Mouse (Mus musculus) erythroblast, embryonic 14.5 days (primary cell): ENCODE data around the gene Shank2. TPM values are rescaled to one million over a fixed set of nuclear protein-coding genes. Genes with fewer than 3 reads are reported as not detected.

Experiments
- H3K27me3 ChIP-seq: 2 replicates; pipeline ENCODE4 v1.6.1; 2012; ENCODE audit warnings: inconsistent platforms; ENCODE audit not compliant: control insufficient read depth
- H3K36me3 ChIP-seq: 2 replicates; pipeline ENCODE4 v1.6.1; 2012; ENCODE audit warnings: mild to moderate bottlenecking, inconsistent platforms; ENCODE audit not compliant: control insufficient read depth
- H3K4me1 ChIP-seq: 2 replicates; pipeline ENCODE4 v1.6.1; 2012; ENCODE audit warnings: inconsistent platforms; ENCODE audit not compliant: control insufficient read depth
- H3K4me3 ChIP-seq: replicated peaks from 2 replicates; pipeline ENCODE3; 2012; ENCODE audit warnings: moderate library complexity, mild to moderate bottlenecking, inconsistent platforms
- H3K9me3 ChIP-seq: 2 replicates; pipeline ENCODE4 v1.6.1; 2012; ENCODE audit warnings: low read length, inconsistent platforms, mixed read lengths; ENCODE audit not compliant: control insufficient read depth
- GATA1 ChIP-seq: IDR thresholded peaks from 2 replicates; pipeline ENCODE4 v1.6.1; 2012; ENCODE audit warnings: low read length, inconsistent platforms, mixed read lengths
- TAL1 ChIP-seq: IDR thresholded peaks from 3 replicates; pipeline ENCODE4 v1.6.1; 2012; ENCODE audit warnings: low read length, inconsistent platforms, mixed read lengths
- polyA plus RNA-seq: library from polyadenylated mRNA; stranded (reverse); fragments of >175 nt; gene quantifications from 2 replicates; pipeline ENCODE4 v1.2.3, GENCODE M21; 2012

The Shank2 gene
- polyA plus RNA-seq, 1 experiment: not detected

DNA sequence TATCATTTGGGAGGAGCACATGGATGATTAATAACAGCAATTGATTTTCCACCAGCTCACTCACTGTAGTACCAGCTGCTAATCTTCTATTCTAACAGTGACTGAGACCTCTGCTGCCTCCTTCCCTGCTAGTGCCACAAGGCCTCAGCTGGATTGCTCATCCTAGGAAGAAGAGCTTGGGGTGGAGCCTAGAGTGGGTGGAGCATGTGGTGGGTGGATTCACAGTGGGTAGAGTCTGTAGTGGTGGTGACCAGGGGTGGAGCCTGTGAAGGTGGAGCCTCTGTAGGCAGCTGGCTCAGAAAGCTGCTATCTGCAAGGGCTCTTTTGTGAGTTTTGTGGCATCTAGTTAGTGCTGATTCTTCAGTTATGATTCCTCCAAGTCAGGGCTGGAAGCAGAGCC is 334.9 kb downstream of the Shank2 start:
- no peaks in the 10 kb centered on the region for H3K27me3 ChIP-seq
- H3K4me1 ChIP-seq: no peaks in the 10 kb centered on the region
- H3K9me3 ChIP-seq: no peaks in the 10 kb centered on the region
- no peaks in the 10 kb centered on the region for H3K36me3 ChIP-seq
- TF ChIP-seq GATA1: no peak
- H3K4me3 ChIP-seq: no peak overlapping the region

GRCm38 (mm10) chr7:144338694-144339093 is 337.0 kb downstream of the Shank2 start:
- Histone ChIP-seq H3K9me3 (no peaks in the 10 kb centered on the region), H3K4me3 (no peak overlapping the region), H3K36me3 (no peaks in the 10 kb centered on the region), H3K27me3 (no peaks in the 10 kb centered on the region), H3K4me1 (no peaks in the 10 kb centered on the region)
- TF ChIP-seq GATA1 (no peak), TAL1 (no peak)

DNA sequence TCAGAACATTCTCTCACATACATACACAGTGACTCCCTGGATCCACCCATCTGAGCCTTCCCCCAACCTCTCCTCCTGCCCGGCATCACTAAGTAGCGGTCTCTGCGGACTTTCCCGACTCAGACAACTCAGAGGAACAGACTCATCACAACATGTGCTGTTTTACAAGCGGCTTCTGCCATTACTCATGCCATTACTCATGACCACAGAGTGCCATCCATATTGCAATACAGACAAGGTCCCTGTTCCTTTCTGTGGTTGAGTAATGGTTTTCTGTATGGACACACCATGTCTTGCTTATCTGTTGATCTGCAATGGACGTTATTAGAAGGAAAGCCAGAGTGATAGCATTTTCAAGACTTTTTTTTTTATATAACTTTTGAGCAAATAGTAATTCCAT is 338.6 kb downstream of the Shank2 start:
- Histone ChIP-seq H3K4me3 (no peak overlapping the region), H3K27me3 (no peaks in the 10 kb centered on the region), H3K9me3 (no peaks in the 10 kb centered on the region), H3K4me1 (no peaks in the 10 kb centered on the region), H3K36me3 (no peaks in the 10 kb centered on the region)
- no peak for TF ChIP-seq TAL1
- no peak for TF ChIP-seq GATA1

- TF ChIP-seq TAL1 (no peak), GATA1 (no peak)
- Histone ChIP-seq H3K9me3 (no peaks in the 10 kb centered on the region), H3K4me1 (no peaks in the 10 kb centered on the region), H3K27me3 (no peaks in the 10 kb centered on the region), H3K4me3 (no peak overlapping the region), H3K36me3 (no peaks in the 10 kb centered on the region)
Measured at GRCm38 (mm10) chr7:144366133-144366532, 364.4 kb downstream of the Shank2 start.

GRCm38 (mm10) chr7:144373059-144373458 is 371.3 kb downstream of the Shank2 start:
- H3K4me1 ChIP-seq: no peaks in the 10 kb centered on the region
- TF ChIP-seq GATA1: no peak
- TF ChIP-seq TAL1: no peak
- H3K4me3 ChIP-seq: no peak overlapping the region
- no peaks in the 10 kb centered on the region for H3K9me3 ChIP-seq
- no peaks in the 10 kb centered on the region for H3K36me3 ChIP-seq
- no peaks in the 10 kb centered on the region for H3K27me3 ChIP-seq

DNA sequence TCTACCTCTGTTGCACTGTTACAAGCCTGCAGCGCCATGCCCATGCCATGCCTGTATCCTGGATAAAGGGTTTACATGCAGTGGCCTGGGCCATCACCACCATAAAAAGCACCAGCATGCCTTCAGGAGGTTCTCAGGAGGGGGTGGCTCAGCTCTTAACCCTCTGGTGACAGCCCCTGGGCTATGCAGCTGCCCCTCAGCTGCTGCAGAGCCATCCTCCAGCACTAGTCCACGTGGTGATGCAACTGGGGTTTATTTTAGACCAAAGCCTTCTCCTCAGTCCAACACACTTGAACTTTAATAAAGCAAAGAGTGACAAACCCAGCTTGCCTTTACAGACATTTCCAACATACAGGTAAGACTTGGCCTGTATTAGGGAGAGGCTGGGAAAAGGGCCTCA is 373.8 kb downstream of the Shank2 start:
- no peak overlapping the region for H3K4me3 ChIP-seq
- H3K4me1 ChIP-seq: no peaks in the 10 kb centered on the region
- TF ChIP-seq GATA1: no peak
- no peak for TF ChIP-seq TAL1
- H3K9me3 ChIP-seq: no peaks in the 10 kb centered on the region
- H3K27me3 ChIP-seq: no peaks in the 10 kb centered on the region
- H3K36me3 ChIP-seq: no peaks in the 10 kb centered on the region

- no peak for TF ChIP-seq TAL1
- TF ChIP-seq GATA1: no peak
- no peaks in the 10 kb centered on the region for H3K4me1 ChIP-seq
- no peaks in the 10 kb centered on the region for H3K36me3 ChIP-seq
- no peak overlapping the region for H3K4me3 ChIP-seq
- no peaks in the 10 kb centered on the region for H3K9me3 ChIP-seq
- H3K27me3 ChIP-seq: no peaks in the 10 kb centered on the region
Measured at GRCm38 (mm10) chr7:144378254-144378653, 376.5 kb downstream of the Shank2 start.

GRCm38 (mm10) chr7:144379243-144379884 is 377.6 kb downstream of the Shank2 start:
- Histone ChIP-seq H3K4me1 (no peaks in the 10 kb centered on the region), H3K36me3 (no peaks in the 10 kb centered on the region), H3K9me3 (no peaks in the 10 kb centered on the region), H3K27me3 (no peaks in the 10 kb centered on the region), H3K4me3 (no peak overlapping the region)
- TF ChIP-seq TAL1: no peak
- no peak for TF ChIP-seq GATA1

- Histone ChIP-seq H3K36me3 (no peaks in the 10 kb centered on the region), H3K27me3 (no peaks in the 10 kb centered on the region), H3K4me1 (no peaks in the 10 kb centered on the region), H3K9me3 (no peaks in the 10 kb centered on the region), H3K4me3 (no peak overlapping the region)
- TF ChIP-seq GATA1 (no peak), TAL1 (no peak)
Measured at GRCm38 (mm10) chr7:144381588-144381987, 379.9 kb downstream of the Shank2 start.

DNA sequence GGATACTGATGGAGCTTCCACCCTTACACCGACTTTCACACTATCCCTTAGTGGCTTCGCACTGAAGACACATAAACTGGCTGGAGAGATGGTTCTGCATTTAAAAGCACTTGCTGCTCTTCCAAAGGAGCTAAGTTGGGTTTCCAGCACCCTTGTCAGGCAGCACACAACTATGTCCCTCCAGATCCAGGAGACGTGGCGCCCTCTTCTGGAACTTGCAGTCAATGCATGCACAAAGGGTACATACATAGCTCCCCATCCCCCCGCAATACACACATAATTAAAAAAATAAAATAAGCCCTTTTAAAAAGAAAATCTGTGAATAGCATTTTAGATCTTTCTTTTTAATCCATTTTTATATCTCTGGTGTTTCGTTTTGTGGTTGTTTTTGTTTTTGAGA is 385.8 kb downstream of the Shank2 start:
- no peaks in the 10 kb centered on the region for H3K27me3 ChIP-seq
- H3K4me3 ChIP-seq: no peak overlapping the region
- H3K36me3 ChIP-seq: no peaks in the 10 kb centered on the region
- TF ChIP-seq GATA1: no peak
- TF ChIP-seq TAL1: no peak
- H3K4me1 ChIP-seq: no peaks in the 10 kb centered on the region
- no peaks in the 10 kb centered on the region for H3K9me3 ChIP-seq
